Mouse (Mus musculus): Measurements from ENCODE around the gene 2010300C02Rik.

The 2010300C02Rik gene

GRCm38 (mm10) chr1:37666587-37666986 is 53.3 kb downstream of the 2010300C02Rik start:
- peak; percentile 21 for DNase-seq (ENCODE audit: low spot score)

DNA sequence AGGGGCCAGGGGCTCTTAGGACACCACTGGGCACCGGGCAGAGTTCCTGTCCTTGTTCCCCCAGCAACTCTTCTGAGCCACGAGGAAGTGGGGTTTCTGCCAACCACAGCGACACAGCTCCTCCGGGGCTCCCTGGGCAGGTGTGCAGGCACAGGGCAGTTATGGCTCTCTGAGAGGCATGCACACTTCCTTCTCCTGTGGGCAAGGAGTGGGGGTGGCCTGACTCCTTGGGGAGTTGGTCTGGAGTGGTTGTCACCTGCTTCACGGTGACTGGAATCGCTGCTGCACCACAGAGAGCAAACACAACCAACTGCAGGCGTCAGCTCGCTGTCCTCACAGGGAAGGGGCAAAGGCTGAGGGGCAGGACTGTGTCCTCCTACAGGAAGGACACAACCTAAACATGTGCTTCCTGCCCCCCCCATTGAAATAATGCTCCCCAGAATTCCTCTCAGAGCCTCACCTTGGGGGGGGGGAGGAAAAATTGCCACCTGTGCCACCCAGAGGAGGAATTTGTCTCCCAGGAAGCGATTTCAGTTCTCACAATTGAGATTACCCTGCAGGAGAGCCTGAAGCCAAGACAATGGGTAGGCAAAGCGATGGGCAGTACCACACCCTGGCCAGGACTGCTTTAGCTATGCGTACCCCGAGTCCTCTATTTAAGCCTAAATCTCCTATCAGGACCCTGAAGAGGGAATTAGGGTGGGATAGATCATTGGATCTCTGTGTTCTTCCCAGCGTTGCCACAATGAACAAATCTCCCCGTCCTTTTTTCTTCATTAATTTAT is 54.2 kb downstream of the 2010300C02Rik start:
- no peak for DNase-seq (ENCODE audit: low spot score)

- no peak for DNase-seq (ENCODE audit: low spot score)
These were observed 55.4 kb downstream of the 2010300C02Rik start for GRCm38 (mm10) chr1:37664496-37664895.

DNA sequence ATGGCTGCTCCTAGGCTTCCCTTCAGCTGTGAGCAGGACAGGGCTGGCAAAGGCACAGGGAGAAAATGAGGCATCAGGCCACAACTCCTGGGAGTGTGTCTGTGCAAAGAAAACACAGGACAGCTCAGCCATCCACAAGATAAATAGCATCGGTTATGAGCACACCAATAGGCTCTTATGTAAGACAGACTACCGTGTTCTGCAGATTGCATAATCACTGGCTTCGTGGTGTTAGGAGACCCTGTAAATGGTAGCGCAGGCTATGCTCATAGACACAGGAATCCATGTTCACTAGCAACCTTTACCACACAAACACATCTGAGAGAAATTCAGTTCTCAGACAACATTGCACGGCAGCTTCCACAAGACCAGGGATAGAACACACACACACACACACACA is 56.3 kb downstream of the 2010300C02Rik start:
- DNase-seq (ENCODE audit: low spot score), result no peak

- DNase-seq (ENCODE audit: low spot score), result no peak
These were observed 63.9 kb downstream of the 2010300C02Rik start for GRCm38 (mm10) chr1:37656017-37656416.

GRCm38 (mm10) chr1:37653992-37654391 is 65.9 kb downstream of the 2010300C02Rik start:
- DNase-seq (ENCODE audit: low spot score), result no peak

DNA sequence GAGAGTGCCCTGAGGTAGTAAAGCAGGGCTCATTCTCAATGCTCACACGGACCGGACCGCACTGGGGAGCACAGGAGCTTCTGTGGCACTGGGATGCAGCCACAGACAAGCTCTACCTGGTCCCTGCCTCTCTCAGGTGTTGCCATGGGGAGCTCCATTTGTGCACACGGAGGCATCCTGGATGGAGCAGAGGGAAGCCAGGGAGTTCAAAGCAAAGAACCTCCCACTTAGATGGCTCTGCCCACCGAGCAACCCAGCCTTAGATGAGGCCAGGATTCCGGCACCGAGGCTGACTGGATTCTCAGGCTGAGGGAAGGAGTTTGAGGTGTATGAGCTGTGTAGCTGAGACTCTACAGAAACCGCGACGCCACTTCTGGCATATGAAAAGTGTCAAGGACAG is 72.8 kb downstream of the 2010300C02Rik start:
- DNase-seq (ENCODE audit: low spot score), result no peak

- DNase-seq (ENCODE audit: low spot score), result no peak
These were observed 75.4 kb downstream of the 2010300C02Rik start for GRCm38 (mm10) chr1:37644501-37644900.

GRCm38 (mm10) chr1:37643794-37644365 is 76.0 kb downstream of the 2010300C02Rik start:
- DNase-seq (ENCODE audit: low spot score), result no peak

DNA sequence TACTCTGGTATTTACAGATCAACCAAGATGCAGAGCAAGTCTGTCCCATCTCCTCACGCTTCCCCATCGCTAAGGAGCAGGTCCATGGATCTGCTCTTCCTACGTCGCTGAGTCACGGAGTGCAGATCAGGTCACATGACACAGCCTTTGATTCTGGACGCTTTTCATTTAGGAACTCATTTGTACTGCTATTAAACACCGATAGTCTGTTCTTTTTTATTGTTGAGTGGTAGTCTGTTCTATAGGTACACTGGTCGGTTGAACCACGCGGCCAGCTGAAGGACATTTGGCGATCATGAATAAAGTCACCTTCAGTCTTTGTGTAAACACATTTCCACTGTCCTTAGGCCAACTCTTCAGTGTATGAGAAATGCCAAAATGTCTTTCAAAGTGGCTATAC is 78.5 kb downstream of the 2010300C02Rik start:
- no peak for DNase-seq (ENCODE audit: low spot score)

DNA sequence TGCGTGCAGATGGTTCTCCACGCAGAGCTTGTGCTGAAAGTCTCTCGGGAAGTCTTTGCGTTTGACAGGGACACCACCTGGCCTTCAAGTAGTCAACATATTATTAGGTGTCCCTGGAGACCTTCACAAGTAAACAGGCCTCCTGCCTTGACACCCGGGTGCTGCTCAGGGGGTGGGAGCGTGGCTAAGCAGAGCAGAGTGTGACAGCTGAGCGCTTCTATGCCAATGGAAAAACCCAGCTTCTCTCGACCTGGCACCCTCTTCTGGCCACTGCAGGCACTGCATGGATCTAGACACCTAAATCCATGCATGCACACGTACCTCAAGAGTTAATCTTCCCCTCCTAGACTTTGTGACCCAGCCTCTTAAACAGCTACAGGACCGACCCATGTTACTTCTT is 80.8 kb downstream of the 2010300C02Rik start:
- peak; percentile 62 for DNase-seq (ENCODE audit: low spot score)

- no peak for DNase-seq (ENCODE audit: low spot score)
These were observed 81.3 kb downstream of the 2010300C02Rik start for GRCm38 (mm10) chr1:37638560-37638959.

DNA sequence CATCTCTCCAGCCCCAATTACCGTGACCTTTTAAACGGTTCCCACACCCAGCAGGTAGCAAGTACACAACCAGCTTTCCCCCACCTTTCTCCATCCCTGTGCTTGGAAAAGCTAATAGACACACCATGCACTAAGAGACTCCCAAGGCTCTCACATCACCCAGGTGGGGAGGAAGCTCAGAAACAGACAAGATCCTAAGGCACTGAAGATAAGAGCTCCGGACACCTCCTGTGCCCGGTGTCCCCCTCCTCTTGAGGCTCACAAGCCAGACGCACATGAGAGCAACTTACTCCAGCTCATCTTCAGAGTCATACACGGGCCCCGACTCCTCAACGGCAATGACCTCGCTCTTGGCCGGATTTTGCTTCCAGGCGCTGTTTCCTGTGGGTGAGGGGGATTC is 82.3 kb downstream of the 2010300C02Rik start:
- DNase-seq (ENCODE audit: low spot score), result no peak

DNA sequence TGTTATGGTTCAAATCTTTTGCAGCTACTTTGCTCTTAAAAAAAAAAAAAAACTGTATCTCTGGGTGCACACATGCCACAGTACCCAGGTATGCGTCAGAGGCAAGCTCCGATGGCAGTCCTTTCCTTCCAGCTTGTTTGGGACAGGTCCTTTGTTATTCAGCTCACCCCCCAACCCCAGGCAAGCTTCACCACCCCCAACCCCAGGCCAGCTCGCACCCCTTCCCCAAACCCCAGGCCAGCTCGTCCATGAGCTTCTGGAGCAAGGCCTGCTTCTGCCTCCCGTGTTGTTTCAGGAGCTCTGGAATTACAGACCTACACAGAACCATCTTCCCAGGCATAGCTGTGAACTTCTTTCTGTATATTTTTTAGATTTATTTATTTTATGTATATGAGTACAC is 83.1 kb downstream of the 2010300C02Rik start:
- no peak for DNase-seq (ENCODE audit: low spot score)

DNA sequence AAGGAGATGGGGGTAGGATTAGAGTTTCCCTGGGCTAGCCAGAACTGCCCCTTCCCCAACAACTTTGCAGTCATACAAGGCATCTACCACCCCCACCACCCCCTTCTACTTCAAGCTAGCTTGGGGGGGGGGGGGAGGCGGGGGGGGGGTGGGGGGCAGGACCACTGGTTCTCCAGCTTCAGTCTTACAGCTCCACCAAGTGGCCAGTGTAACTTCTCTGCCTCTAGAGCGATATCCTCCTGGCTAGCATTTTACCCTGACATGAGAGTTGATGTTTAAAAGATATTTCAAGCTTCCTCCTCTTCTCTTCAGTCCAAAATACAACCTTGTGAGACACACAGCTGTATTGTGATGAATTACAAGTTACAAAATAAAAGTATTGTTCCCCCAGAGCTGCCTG is 83.7 kb downstream of the 2010300C02Rik start:
- DNase-seq (ENCODE audit: low spot score), result no peak

GRCm38 (mm10) chr1:37635716-37636115 is 84.2 kb downstream of the 2010300C02Rik start:
- no peak for DNase-seq (ENCODE audit: low spot score)

DNA sequence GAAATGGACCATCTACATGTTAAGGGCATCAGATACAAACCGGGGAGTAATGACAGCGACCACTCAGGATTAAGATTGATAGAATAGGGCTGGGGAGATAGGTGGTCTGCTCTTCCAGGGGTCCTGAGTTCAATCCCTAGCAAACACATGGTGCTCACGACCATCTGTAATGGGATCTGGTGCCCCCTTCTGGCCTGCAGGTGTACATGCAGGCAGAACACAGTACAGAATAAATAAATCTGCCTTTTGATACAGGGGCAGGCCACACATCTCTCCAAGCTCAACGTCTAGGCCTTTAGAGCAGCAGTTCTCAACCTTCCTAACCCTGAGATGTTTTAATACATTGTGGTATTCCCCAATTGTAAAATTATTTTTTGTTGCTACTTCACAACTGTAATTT is 85.2 kb downstream of the 2010300C02Rik start:
- peak; percentile 27 for DNase-seq (ENCODE audit: low spot score)

DNA sequence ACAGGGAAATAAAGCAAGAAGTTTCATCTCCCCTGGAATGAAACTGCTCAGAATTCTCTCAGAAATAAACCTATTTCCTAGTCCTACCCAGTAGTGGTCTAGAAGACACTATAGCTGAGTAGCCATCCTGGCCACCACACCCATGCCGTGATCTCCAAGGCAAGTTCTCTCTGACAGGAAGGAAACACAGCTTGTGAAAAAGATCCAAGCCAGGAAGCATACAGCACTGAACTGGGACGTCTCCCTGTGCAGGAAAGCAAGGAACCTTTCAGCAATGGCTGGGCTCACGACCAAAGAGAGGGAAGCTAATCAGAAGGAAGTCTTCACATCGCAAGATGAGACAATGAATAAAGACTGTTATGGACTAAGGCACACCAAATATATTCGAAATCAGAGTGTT is 86.4 kb downstream of the 2010300C02Rik start:
- no peak for DNase-seq (ENCODE audit: low spot score)

DNA sequence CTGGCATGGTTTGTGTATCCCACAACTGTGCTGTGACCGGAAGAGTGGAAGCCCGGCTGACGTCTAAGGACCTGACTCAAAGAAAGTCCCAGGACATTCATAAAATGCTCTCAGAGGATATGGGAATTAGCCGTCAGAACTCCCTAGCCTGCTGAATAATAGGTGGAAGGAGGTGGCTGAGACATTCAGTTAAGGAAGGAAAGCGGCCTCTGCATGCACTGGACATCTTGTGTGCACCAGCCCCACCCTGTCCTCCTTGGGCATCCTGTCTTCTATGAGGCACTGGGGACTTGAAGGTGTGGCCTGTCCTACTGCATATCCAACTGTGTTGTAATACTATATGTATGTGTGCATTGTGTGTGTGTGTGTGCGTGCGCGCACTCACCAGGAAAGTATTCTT is 87.5 kb downstream of the 2010300C02Rik start:
- no peak for DNase-seq (ENCODE audit: low spot score)

GRCm38 (mm10) chr1:37631456-37631855 is 88.4 kb downstream of the 2010300C02Rik start:
- no peak for DNase-seq (ENCODE audit: low spot score)

DNA sequence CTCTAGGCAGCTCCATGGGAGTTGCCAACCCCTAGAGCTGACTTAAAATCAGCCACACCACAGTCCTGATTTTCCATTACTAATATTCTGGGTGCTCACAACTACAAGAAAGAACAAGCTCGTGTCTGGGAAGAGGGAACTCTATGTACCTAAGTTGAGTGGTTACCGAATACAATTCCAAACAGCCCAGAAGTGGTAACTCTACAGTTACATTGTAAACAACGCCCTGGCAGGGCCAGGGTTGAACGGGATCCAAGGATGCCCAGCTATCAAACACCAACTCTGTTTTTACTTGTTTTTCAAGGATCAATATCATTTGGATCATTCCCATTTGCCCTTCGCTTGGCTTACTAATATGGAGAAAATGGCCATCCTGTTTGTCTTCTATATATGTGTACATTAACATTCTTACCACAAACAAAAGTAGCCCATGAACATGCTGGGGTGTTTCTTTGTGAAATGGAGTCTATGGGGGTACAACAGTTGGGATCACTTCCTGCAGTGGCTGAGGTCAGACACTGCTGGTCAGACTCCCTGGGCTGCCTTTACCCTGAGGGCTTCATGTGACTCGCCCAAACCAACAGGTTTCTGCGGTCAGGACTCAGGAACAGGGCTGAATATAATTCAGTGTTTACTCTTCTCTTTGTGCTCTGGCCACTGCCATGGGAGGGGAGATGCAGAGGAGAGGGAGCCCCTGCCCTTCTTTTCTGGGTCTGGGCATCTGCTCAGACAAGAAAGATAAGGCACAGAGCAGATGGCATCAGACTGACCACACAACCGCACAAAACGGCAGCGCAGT is 89.3 kb downstream of the 2010300C02Rik start:
- DNase-seq (ENCODE audit: low spot score), result no peak

DNA sequence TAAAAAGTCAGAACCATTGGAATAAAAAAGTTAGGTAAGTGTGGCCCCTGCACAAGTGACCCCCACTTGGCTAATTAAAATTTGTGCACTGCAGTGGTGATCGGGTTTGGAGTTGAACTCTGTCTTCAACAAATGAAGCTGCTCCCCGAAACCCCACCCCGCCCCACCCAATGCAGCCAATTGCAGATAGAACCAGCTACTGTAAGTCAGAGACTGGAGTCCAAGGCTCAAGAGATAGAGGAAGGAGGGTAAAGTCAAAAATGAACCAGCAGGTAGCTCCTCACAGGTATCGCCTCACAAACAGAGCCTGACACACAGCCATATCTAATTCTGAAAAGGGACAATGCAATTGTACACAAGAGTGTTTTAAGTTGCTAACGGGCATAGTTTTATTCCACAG is 90.0 kb downstream of the 2010300C02Rik start:
- DNase-seq (ENCODE audit: low spot score), result no peak

DNA sequence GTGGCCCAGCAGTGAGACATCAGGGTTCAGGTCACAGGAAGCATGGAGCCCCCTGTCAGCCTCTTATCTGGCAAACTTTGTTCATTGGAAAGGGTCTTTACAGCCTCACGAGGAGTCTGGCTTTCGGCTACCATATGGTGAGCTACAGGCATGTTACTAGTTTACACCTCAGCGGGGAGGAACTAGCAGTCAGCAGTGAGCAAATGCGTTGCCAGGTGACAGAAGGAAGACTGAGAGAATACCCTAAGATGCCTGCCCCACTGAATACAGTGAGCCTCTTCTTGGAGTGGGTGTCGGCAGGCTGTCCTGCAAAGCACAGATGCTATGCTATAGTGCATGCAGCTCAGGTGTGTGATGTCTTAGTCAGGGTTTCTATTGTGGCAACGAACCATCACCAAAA is 91.1 kb downstream of the 2010300C02Rik start:
- DNase-seq (ENCODE audit: low spot score), result no peak
